ENCODE assay signal across 8 mouse cellular contexts in genomic region chr2:168205265-168205664, GRCm38 (mm10). TPM values are rescaled to one million over a fixed set of nuclear protein-coding genes. Genes with fewer than 3 reads are reported as not detected.
A peak's percentile ranks its signal among the peaks of the same experiment; 100 is the strongest.
DNase-seq lines count a peak whose midpoint lies in the region; ATAC-seq lines count a peak whose summit lies in the region.

No protein-coding gene starts in this region.

- H3K36me3 ChIP-seq in hindbrain, embryonic 15.5 days = peaks cover 18% of the 10 kb centered on the region

- DNase-seq in T-cell, adult 2 months (ENCODE audit: low spot score) = peak; percentile 92
- peak; percentile 82 to 84 for DNase-seq in cerebellum, postnatal 36 days
- peak; percentile 87 to 92 for DNase-seq in frontal cortex, postnatal 36 days (ENCODE audit: low spot score in 2 of 2)
- peak; percentile 93 for DNase-seq in left cerebral cortex, adult 11 months (ENCODE audit: low spot score)
- DNase-seq in lung, postnatal 4 days = peak; percentile 88 to 94
- peak; percentile 86 for DNase-seq in retina, postnatal 7 days (ENCODE audit: low read depth, low spot score)
- DNase-seq in urinary bladder, adult 2 months (ENCODE audit: low spot score) = peak; percentile 54

- H3K9ac ChIP-seq in hindbrain, embryonic 15.5 days = peak overlapping the region; percentile 100

- H3K4me3 ChIP-seq in hindbrain, embryonic 15.5 days = peak overlapping the region; percentile 99

- peaks cover 44% of the 10 kb centered on the region for H3K4me1 ChIP-seq in hindbrain, embryonic 15.5 days (replicated peaks)

- H3K9me3 ChIP-seq in hindbrain, embryonic 15.5 days = no peaks in the 10 kb centered on the region

- 9% methylated on average over 6 of the region's 6 CpGs for WGBS in hindbrain, embryonic 15.5 days

- no peaks in the 10 kb centered on the region for H3K27me3 ChIP-seq in hindbrain, embryonic 15.5 days

- H3K27ac ChIP-seq in hindbrain, embryonic 15.5 days (replicated peaks) = peak overlapping the region; percentile 100

- H3K4me2 ChIP-seq in hindbrain, embryonic 15.5 days = peak overlapping the region; percentile 70

- peak; percentile 27; the same call in 1 of the 2 replicates for ATAC-seq in hindbrain, embryonic 15.5 days (ENCODE audit: low FRiP score, low read depth)

RNA-seq across cellular contexts. Expression of gene Adnp, which starts 1.6 kb away (rescaled TPM):
- polyA plus RNA-seq in hindbrain, embryonic 15.5 days (2015; fragmentation: Nextera tagmentation; extraction: Ambion mirVana) = 14.7 and 15.3 TPM in 2 replicates
- 22.3 and 22.4 TPM in 2 replicates for polyA plus RNA-seq in urinary bladder, adult 2 months (2012; rRNA removed)

RNA-seq across cellular contexts. Expression of gene Gm20716, which starts 24.9 kb away (rescaled TPM):
- polyA plus RNA-seq in hindbrain, embryonic 15.5 days (2015; fragmentation: Nextera tagmentation; extraction: Ambion mirVana) = 18.2 and 22.2 TPM in 2 replicates
- 30.3 and 39.7 TPM in 2 replicates for polyA plus RNA-seq in urinary bladder, adult 2 months (2012; rRNA removed)

RNA-seq across cellular contexts. Expression of gene Dpm1, which starts 25.1 kb away (rescaled TPM):
- polyA plus RNA-seq in hindbrain, embryonic 15.5 days (2015; fragmentation: Nextera tagmentation; extraction: Ambion mirVana) = 54.6 and 62.1 TPM in 2 replicates
- 14.9 and 19.4 TPM in 2 replicates for polyA plus RNA-seq in urinary bladder, adult 2 months (2012; rRNA removed)

RNA-seq across cellular contexts. Expression of gene Mocs3, which starts 25.2 kb away (rescaled TPM):
- 8.5 and 10.2 TPM in 2 replicates for polyA plus RNA-seq in hindbrain, embryonic 15.5 days (2015; fragmentation: Nextera tagmentation; extraction: Ambion mirVana)
- polyA plus RNA-seq in urinary bladder, adult 2 months (2012; rRNA removed) = 7.9 and 9.8 TPM in 2 replicates

Comparison
In these comparisons a context has a peak if more than half of its experiments do, and no peak if none do; other contexts are left out.
1. Peak in every context shown above with its lines: DNase-seq, ATAC-seq, H3K4me3 ChIP-seq and H3K27ac ChIP-seq.